Mouse (Mus musculus) testis, adult 2 months (tissue): ENCODE measurements at regions not wholly inside any gene's neighbourhood (a gene's known extent, or its start where the extent isn't known, plus 50 kb on each side); places are given as distances from the start of the nearest gene placed in this dataset.

Source experiments
- CTCF ChIP-seq: fragments of 200-500 bp; IDR thresholded peaks from 2 replicates; pipeline ENCODE4 v1.5.1; 2012; ENCODE audit warnings: low read depth, mild to moderate bottlenecking, inconsistent platforms, low read length, moderate library complexity; ENCODE audit not compliant: control insufficient read depth, insufficient read depth, insufficient replicate concordance
- POLR2A ChIP-seq: fragments of 200-500 bp; IDR thresholded peaks from 2 replicates; pipeline ENCODE4 v1.6.1; 2012; ENCODE audit warnings: low read depth, mild to moderate bottlenecking, inconsistent platforms, low read length, moderate library complexity; ENCODE audit not compliant: control insufficient read depth

- TF ChIP-seq CTCF = no peak
- TF ChIP-seq POLR2A = no peak
Observed at GRCm38 (mm10) chr17:84052437-84052836, 135.3 kb downstream of the Zfp36l2 start.
